8 mouse cellular contexts compared by ENCODE assay signal in the genomic region with DNA sequence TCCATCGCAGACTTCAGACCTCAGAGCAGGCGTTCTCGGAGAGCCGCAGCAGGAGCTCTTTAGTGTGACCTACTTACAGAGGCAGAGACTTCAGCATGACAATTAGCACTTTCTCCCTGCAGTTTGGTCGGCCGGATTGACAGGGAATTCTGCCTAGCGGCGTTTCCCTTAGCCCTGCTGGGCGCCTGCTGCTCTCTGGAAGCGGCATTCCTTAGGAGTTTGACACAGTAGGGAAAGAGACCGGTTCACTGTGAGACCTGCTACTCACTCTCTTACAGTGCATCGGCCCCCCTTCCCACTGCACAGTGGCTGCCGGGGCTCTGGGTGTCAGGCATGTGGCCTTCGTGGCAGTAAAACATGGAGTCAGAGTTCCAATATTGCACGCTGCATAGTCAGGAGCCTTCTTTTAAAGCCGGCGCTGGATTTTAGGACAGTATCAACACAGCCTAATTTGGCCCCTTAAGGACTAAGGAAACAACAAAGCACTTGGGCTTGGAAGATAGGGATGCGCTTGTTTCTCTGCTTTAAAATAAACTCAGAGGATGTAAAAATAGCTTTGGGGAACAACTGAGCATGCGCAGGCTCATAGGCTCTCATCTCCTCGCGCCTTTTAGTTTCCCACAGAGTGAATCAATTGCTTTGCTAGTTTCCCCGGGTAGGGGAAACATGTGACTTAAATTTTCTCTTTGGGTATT.
DNase-seq lines count a peak whose midpoint lies in the region; ATAC-seq and TF ChIP-seq lines count a peak whose summit lies in the region.

No protein-coding gene starts in this region.

- peak overlapping the region; percentile 71 for H3K27ac ChIP-seq in forebrain, embryonic 15.5 days (replicated peaks)
- H3K27ac ChIP-seq in intestine, embryonic 16.5 days (ENCODE audit: low read length), result no peak overlapping the region
- H3K27ac ChIP-seq in neural tube, embryonic 13.5 days (replicated peaks), result peak overlapping the region; percentile 77
- H3K27ac ChIP-seq in gastrocnemius, adult 2 months, result no peak overlapping the region

- H3K4me1 ChIP-seq in forebrain, embryonic 15.5 days, result peaks cover 28% of the 10 kb centered on the region
- H3K4me1 ChIP-seq in intestine, embryonic 16.5 days (ENCODE audit: control insufficient read depth, insufficient read depth, low read length), result no peaks in the 10 kb centered on the region
- H3K4me1 ChIP-seq in neural tube, embryonic 13.5 days (replicated peaks), result peaks cover 24% of the 10 kb centered on the region

- H3K9ac ChIP-seq in forebrain, embryonic 15.5 days (replicated peaks), result peak overlapping the region; percentile 33
- H3K9ac ChIP-seq in intestine, embryonic 16.5 days (ENCODE audit: low read depth, low read length), result 0 out of 2 replicates have a peak overlapping the region, but pooled peaks have one; percentile 12
- H3K9ac ChIP-seq in neural tube, embryonic 13.5 days, result peak overlapping the region; percentile 58

- H3K4me3 ChIP-seq in forebrain, embryonic 15.5 days, result peak overlapping the region; percentile 18
- H3K4me3 ChIP-seq in intestine, embryonic 16.5 days (ENCODE audit: low read length), result peak overlapping the region; percentile 10; the same call in 1 of the 2 replicates
- H3K4me3 ChIP-seq in neural tube, embryonic 13.5 days, result peak overlapping the region; percentile 29
- H3K4me3 ChIP-seq in gastrocnemius, adult 2 months, result no peak overlapping the region; the same call in 1 of the 2 replicates

- peak; percentile 19 for DNase-seq in kidney, postnatal 10 days
- no peak for DNase-seq in kidney, adult 18-20 months
- DNase-seq in cerebellum, adult 11-12 months, result peak; percentile 82
- DNase-seq in gastrocnemius, adult 2 months, result no peak
- DNase-seq in thymus, postnatal 36 days, result no peak

- intact Hi-C loops in gastrocnemius, adult 2 months (cut with DNase I), result no loop called here

- H3K27me3 ChIP-seq in forebrain, embryonic 15.5 days, result no peaks in the 10 kb centered on the region
- peaks cover 15% of the 10 kb centered on the region for H3K27me3 ChIP-seq in intestine, embryonic 16.5 days (replicated peaks; ENCODE audit: control insufficient read depth, insufficient read depth, low read length)
- peaks cover 4% of the 10 kb centered on the region; the same call in 1 of the 2 replicates for H3K27me3 ChIP-seq in neural tube, embryonic 13.5 days

- no peaks in the 10 kb centered on the region for H3K9me3 ChIP-seq in forebrain, embryonic 15.5 days
- H3K9me3 ChIP-seq in intestine, embryonic 16.5 days (ENCODE audit: control insufficient read depth, low read length), result no peaks in the 10 kb centered on the region
- no peaks in the 10 kb centered on the region for H3K9me3 ChIP-seq in neural tube, embryonic 13.5 days

- 1% methylated on average over 22 of the region's 22 CpGs for WGBS in forebrain, embryonic 15.5 days
- 2% methylated on average over 22 of the region's 22 CpGs for WGBS in intestine, embryonic 16.5 days
- 1% methylated on average over 22 of the region's 22 CpGs for WGBS in neural tube, embryonic 13.5 days

- ATAC-seq in forebrain, embryonic 15.5 days (replicated peaks), result peak; percentile 81
- no peak for ATAC-seq in intestine, embryonic 16.5 days
- peak; percentile 82 for ATAC-seq in neural tube, embryonic 13.5 days (ENCODE audit: low read depth)

- peaks cover 15% of the 10 kb centered on the region; the same call in 1 of the 2 replicates for H3K36me3 ChIP-seq in forebrain, embryonic 15.5 days
- H3K36me3 ChIP-seq in intestine, embryonic 16.5 days (ENCODE audit: control insufficient read depth, insufficient read depth, low read length), result no peaks in the 10 kb centered on the region
- no peaks in the 10 kb centered on the region; the same call in 1 of the 2 replicates for H3K36me3 ChIP-seq in neural tube, embryonic 13.5 days

- peak overlapping the region; percentile 50 for H3K4me2 ChIP-seq in forebrain, embryonic 15.5 days (replicated peaks)
- peak overlapping the region; percentile 45 for H3K4me2 ChIP-seq in intestine, embryonic 16.5 days (ENCODE audit: low read depth, low read length)
- peak overlapping the region; percentile 58 for H3K4me2 ChIP-seq in neural tube, embryonic 13.5 days

- no peak for TF ChIP-seq CTCF in gastrocnemius, adult 2 months (IDR thresholded peaks at IDR 0.05)

Comparison
In these comparisons a context has a peak if more than half of its experiments do, and no peak if none do; other contexts are left out.
1. DNase-seq: peak in kidney, postnatal 10 days (single experiment) and cerebellum, adult 11-12 months (single experiment); none in kidney, adult 18-20 months (single experiment), gastrocnemius, adult 2 months (single experiment) and thymus, postnatal 36 days (0 of 2).
2. H3K27ac ChIP-seq: peak in forebrain, embryonic 15.5 days (single experiment) and neural tube, embryonic 13.5 days (single experiment); none in intestine, embryonic 16.5 days (single experiment) and gastrocnemius, adult 2 months (single experiment).
3. Peak in every context shown above with its lines, with median percentiles within 50 percentile points of each other: H3K4me2 ChIP-seq and H3K9ac ChIP-seq.